Mouse (Mus musculus): ENCODE measurements around the gene Grsf1. TPM values are rescaled to one million over a fixed set of nuclear protein-coding genes. Genes with fewer than 3 reads are reported as not detected.

Grsf1 gene
- polyA plus RNA-seq, 1 experiment from 2014 or later = 95.3 TPM

DNA sequence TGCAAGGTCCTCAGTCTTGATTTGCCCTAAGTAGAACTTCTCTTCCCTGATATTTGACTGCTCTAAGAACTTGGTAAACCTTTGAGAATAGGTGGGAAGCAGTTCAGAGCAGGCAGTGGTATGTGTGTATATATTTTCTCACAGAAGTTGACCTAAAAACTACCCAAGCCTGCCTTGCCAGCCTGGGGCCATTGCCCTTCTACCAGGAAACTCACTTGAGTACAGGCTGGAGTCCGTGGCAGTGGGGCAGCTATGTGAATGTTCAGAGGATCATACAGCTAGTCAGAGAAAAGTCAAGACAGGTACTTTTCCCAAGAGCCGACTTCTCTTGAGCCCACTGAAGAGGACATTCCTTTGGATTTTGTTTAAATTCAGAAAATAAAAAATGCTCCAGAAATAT lies 31.1 kb downstream of the Grsf1 start:
- Histone ChIP-seq H3K9ac (ENCODE audit: low read length) (no peak overlapping the region), H3K36me3 (ENCODE audit: control insufficient read depth, insufficient read depth, low read length) (peaks cover 61% of the 10 kb centered on the region), H3K27ac (replicated peaks in 1 of 2; ENCODE audit: control insufficient read depth in 1 of 2, insufficient read depth in 1 of 2, low read depth in 2 of 2, low read length in 2 of 2) (no peak overlapping the region), H3K4me2 (ENCODE audit: low read length) (no peak overlapping the region), H3K4me1 (ENCODE audit: control insufficient read depth in 2 of 2, insufficient read depth in 2 of 2, low read length in 2 of 2) (peaks cover 8 to 15% of the 10 kb centered on the region in 2 experiments), H3K27me3 (ENCODE audit: control insufficient read depth, insufficient read depth, low read length) (no peaks in the 10 kb centered on the region), H3K4me3 (ENCODE audit: control insufficient read depth in 1 of 2, insufficient read depth in 1 of 2, low read depth in 1 of 2, low read length in 2 of 2) (no peak overlapping the region), H3K9me3 (ENCODE audit: control insufficient read depth, low read length) (no peaks in the 10 kb centered on the region)
- WGBS = 89% methylated on average over 2 of the region's 2 CpGs
- no peak for ATAC-seq (ENCODE audit: insufficient number of reproducible peaks, insufficient read depth, low FRiP score, low read depth)

DNA sequence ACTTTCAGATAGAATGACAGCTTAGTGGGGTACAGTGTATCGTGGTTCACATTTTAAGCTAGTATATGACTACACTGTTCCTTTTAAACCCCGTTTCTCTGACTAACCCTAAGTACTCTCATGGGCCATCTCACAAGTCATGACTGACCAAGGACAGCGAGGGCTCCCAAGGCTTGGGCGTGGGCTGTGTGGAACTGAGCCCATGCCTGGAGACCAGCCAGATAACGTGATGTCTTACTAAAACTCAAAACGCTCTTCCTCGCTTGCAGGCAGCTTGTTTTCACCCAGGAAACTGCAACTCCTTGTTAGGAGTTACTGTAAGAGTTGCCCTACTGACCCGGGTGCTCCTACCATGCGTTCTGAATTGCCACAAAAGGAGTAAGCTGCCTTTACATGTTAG lies 32.5 kb downstream of the Grsf1 start:
- no peaks in the 10 kb centered on the region for H3K9me3 ChIP-seq (ENCODE audit: control insufficient read depth, low read length)
- H3K9ac ChIP-seq (ENCODE audit: low read length) = no peak overlapping the region
- no peak for ATAC-seq (ENCODE audit: insufficient number of reproducible peaks, insufficient read depth, low FRiP score, low read depth)
- H3K27me3 ChIP-seq (ENCODE audit: control insufficient read depth, insufficient read depth, low read length) = no peaks in the 10 kb centered on the region
- no peak overlapping the region for H3K4me3 ChIP-seq (ENCODE audit: control insufficient read depth in 1 of 2, insufficient read depth in 1 of 2, low read depth in 1 of 2, low read length in 2 of 2)
- H3K4me2 ChIP-seq (ENCODE audit: low read length) = no peak overlapping the region
- H3K27ac ChIP-seq (replicated peaks in 1 of 2; ENCODE audit: control insufficient read depth in 1 of 2, insufficient read depth in 1 of 2, low read depth in 2 of 2, low read length in 2 of 2) = no peak overlapping the region
- H3K4me1 ChIP-seq (ENCODE audit: control insufficient read depth in 2 of 2, insufficient read depth in 2 of 2, low read length in 2 of 2) = peaks cover 1 to 4% of the 10 kb centered on the region in 2 experiments
- WGBS = 91% methylated on average over 9 of the region's 9 CpGs
- peaks cover 68% of the 10 kb centered on the region for H3K36me3 ChIP-seq (ENCODE audit: control insufficient read depth, insufficient read depth, low read length)

DNA sequence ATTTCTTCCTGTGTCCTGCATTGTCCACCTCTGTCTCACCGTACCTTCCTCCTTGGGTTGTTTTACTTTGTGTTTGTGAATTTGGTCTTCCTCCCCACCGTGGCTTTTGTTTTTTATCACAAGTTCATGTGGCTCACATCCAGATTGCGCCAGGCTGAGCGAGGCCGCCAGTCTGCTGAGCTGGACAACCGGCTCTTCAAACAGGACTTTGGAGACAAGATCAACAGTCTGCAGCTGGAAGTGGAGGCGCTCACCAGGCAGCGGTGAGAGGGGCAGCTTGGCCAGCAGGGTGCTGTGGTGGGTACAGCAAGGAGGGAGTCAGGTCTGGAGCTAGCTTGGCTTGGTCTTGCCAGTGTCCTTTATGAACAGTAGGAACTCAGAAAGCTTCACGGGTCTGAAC lies 33.2 kb downstream of the Grsf1 start:
- WGBS = 68% methylated on average over 9 of the region's 9 CpGs
- no peak for ATAC-seq (ENCODE audit: insufficient number of reproducible peaks, insufficient read depth, low FRiP score, low read depth)

DNA sequence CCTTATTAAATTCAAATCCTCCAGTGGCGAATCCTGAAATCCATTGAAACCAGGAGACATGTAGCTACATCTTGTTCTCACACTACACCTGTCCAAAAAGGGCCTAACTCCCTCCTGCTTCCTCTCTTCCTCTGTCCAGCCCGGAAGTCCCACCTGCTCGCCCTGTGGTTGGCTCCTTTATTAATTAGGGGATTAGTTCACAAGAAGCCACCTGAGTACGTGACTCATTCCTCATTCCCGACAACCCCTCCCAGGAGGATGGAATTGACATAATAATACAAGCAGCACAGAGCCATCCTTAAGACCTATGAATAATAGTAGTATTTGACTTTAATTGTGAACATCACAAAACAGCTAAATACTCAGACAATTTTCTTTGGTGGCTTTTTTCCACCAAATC lies 41.9 kb downstream of the Grsf1 start:
- H3K9ac ChIP-seq (ENCODE audit: low read length) = no peak overlapping the region
- ATAC-seq (ENCODE audit: insufficient number of reproducible peaks, insufficient read depth, low FRiP score, low read depth) = no peak
- no peaks in the 10 kb centered on the region for H3K27me3 ChIP-seq (ENCODE audit: control insufficient read depth, insufficient read depth, low read length)
- peaks cover 74% of the 10 kb centered on the region for H3K36me3 ChIP-seq (ENCODE audit: control insufficient read depth, insufficient read depth, low read length)
- 85% methylated on average over 5 of the region's 5 CpGs for WGBS
- H3K27ac ChIP-seq (replicated peaks in 1 of 2; ENCODE audit: control insufficient read depth in 1 of 2, insufficient read depth in 1 of 2, low read depth in 2 of 2, low read length in 2 of 2) = no peak overlapping the region
- no peak overlapping the region for H3K4me3 ChIP-seq (ENCODE audit: control insufficient read depth in 1 of 2, insufficient read depth in 1 of 2, low read depth in 1 of 2, low read length in 2 of 2)
- no peaks in the 10 kb centered on the region for H3K9me3 ChIP-seq (ENCODE audit: control insufficient read depth, low read length)
- peaks cover 4 to 10% of the 10 kb centered on the region in 2 experiments for H3K4me1 ChIP-seq (ENCODE audit: control insufficient read depth in 2 of 2, insufficient read depth in 2 of 2, low read length in 2 of 2)
- no peak overlapping the region for H3K4me2 ChIP-seq (ENCODE audit: low read length)

More for the DNA sequence above, 33.2 kb downstream of the Grsf1 start:
- Histone ChIP-seq H3K9me3 (ENCODE audit: control insufficient read depth, low read length) (no peaks in the 10 kb centered on the region), H3K27me3 (ENCODE audit: control insufficient read depth, insufficient read depth, low read length) (no peaks in the 10 kb centered on the region), H3K4me1 (ENCODE audit: control insufficient read depth in 2 of 2, insufficient read depth in 2 of 2, low read length in 2 of 2) (no peaks in the 10 kb centered on the region), H3K9ac (ENCODE audit: low read length) (no peak overlapping the region), H3K4me3 (ENCODE audit: control insufficient read depth in 1 of 2, insufficient read depth in 1 of 2, low read depth in 1 of 2, low read length in 2 of 2) (no peak overlapping the region), H3K4me2 (ENCODE audit: low read length) (no peak overlapping the region), H3K27ac (replicated peaks in 1 of 2; ENCODE audit: control insufficient read depth in 1 of 2, insufficient read depth in 1 of 2, low read depth in 2 of 2, low read length in 2 of 2) (no peak overlapping the region), H3K36me3 (ENCODE audit: control insufficient read depth, insufficient read depth, low read length) (peaks cover 66% of the 10 kb centered on the region)

DNA sequence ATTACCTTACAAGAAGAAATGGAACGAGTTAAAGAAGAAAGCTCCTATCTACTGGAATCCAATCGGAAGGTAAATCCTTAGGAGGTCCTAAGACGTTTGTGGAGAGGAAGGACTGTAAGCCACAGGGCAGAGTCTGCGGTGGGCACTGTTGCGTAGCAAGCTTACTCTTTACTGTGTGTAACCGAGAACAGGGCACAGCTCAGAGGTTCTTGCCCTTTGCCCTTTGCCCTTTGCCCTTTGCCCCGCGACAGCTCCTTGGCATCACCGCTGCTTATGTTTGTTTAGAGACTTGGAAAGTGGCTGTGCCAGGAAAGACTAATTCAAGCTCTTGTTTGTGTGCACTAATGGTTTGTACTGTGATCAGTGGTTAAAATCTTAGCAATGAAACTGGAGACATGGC lies 43.5 kb downstream of the Grsf1 start:
- 94% methylated on average over 9 of the region's 9 CpGs for WGBS
- peaks cover 75% of the 10 kb centered on the region for H3K36me3 ChIP-seq (ENCODE audit: control insufficient read depth, insufficient read depth, low read length)

DNA sequence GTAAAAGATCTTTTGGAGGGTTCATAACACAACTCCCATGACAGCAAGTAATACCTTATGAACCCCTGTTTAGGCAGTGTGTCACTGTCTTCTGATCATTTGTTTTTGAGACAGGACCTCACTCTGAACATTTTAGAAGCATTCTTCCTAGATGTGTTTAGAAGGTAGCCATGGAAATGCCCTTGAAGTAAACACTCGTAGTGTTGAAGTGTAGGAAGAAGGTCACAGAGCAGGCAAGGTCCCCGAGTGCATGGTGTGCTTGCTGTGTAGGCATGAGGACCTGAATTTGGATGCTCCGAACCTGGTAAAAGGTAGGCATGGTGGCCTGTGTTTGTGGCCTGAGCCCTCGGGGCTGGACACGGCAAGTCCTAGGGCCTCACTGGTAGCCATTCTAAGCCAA lies 44.4 kb downstream of the Grsf1 start:
- Histone ChIP-seq H3K4me1 (ENCODE audit: control insufficient read depth in 2 of 2, insufficient read depth in 2 of 2, low read length in 2 of 2) (peaks cover 4 to 10% of the 10 kb centered on the region in 2 experiments), H3K9ac (ENCODE audit: low read length) (no peak overlapping the region), H3K4me3 (ENCODE audit: control insufficient read depth in 1 of 2, insufficient read depth in 1 of 2, low read depth in 1 of 2, low read length in 2 of 2) (no peak overlapping the region), H3K9me3 (ENCODE audit: control insufficient read depth, low read length) (no peaks in the 10 kb centered on the region), H3K27me3 (ENCODE audit: control insufficient read depth, insufficient read depth, low read length) (no peaks in the 10 kb centered on the region), H3K27ac (replicated peaks in 1 of 2; ENCODE audit: control insufficient read depth in 1 of 2, insufficient read depth in 1 of 2, low read depth in 2 of 2, low read length in 2 of 2) (no peak overlapping the region), H3K36me3 (ENCODE audit: control insufficient read depth, insufficient read depth, low read length) (peaks cover 74% of the 10 kb centered on the region), H3K4me2 (ENCODE audit: low read length) (no peak overlapping the region)
- 54% methylated on average over 5 of the region's 5 CpGs for WGBS
- no peak for ATAC-seq (ENCODE audit: insufficient number of reproducible peaks, insufficient read depth, low FRiP score, low read depth)

More for the DNA sequence above, 43.5 kb downstream of the Grsf1 start:
- H3K27ac ChIP-seq (replicated peaks in 1 of 2; ENCODE audit: control insufficient read depth in 1 of 2, insufficient read depth in 1 of 2, low read depth in 2 of 2, low read length in 2 of 2) = no peak overlapping the region
- no peak overlapping the region for H3K4me2 ChIP-seq (ENCODE audit: low read length)
- H3K9me3 ChIP-seq (ENCODE audit: control insufficient read depth, low read length) = no peaks in the 10 kb centered on the region
- H3K4me1 ChIP-seq (ENCODE audit: control insufficient read depth in 2 of 2, insufficient read depth in 2 of 2, low read length in 2 of 2) = peaks cover 4 to 10% of the 10 kb centered on the region in 2 experiments
- no peaks in the 10 kb centered on the region for H3K27me3 ChIP-seq (ENCODE audit: control insufficient read depth, insufficient read depth, low read length)
- no peak for ATAC-seq (ENCODE audit: insufficient number of reproducible peaks, insufficient read depth, low FRiP score, low read depth)
- H3K4me3 ChIP-seq (ENCODE audit: control insufficient read depth in 1 of 2, insufficient read depth in 1 of 2, low read depth in 1 of 2, low read length in 2 of 2) = no peak overlapping the region
- H3K9ac ChIP-seq (ENCODE audit: low read length) = no peak overlapping the region

DNA sequence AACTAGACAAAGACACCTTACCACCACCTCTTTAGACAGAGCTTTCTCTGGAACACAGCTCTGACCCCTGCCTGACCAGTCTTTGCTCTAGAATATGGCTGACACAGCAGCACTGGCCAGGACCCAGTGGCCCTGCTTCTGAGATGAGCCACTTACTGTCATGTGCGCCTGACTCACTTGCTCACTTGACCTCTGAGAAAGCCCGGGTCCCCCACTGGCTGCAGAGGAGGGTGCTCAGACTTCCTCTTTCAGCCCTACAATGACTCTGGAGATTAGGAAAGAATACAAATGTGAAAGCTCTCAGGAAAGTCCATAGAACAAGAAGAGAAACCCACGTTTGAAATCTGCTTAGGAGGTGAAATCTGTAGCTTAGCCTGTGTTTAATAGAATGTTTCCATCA lies 45.1 kb downstream of the Grsf1 start:
- H3K27me3 ChIP-seq (ENCODE audit: control insufficient read depth, insufficient read depth, low read length) = no peaks in the 10 kb centered on the region
- H3K27ac ChIP-seq (replicated peaks in 1 of 2; ENCODE audit: control insufficient read depth in 1 of 2, insufficient read depth in 1 of 2, low read depth in 2 of 2, low read length in 2 of 2) = peak overlapping the region; percentile 32 to 33; a peak in 2 of 4 replicates
- H3K4me3 ChIP-seq (ENCODE audit: control insufficient read depth in 1 of 2, insufficient read depth in 1 of 2, low read depth in 1 of 2, low read length in 2 of 2) = no peak overlapping the region
- 28% methylated on average over 3 of the region's 3 CpGs for WGBS
- no peak overlapping the region for H3K4me2 ChIP-seq (ENCODE audit: low read length)
- peak; percentile 35; the same call in 1 of the 2 replicates for ATAC-seq (ENCODE audit: insufficient number of reproducible peaks, insufficient read depth, low FRiP score, low read depth)
- peaks cover 4 to 10% of the 10 kb centered on the region in 2 experiments for H3K4me1 ChIP-seq (ENCODE audit: control insufficient read depth in 2 of 2, insufficient read depth in 2 of 2, low read length in 2 of 2)
- no peaks in the 10 kb centered on the region for H3K9me3 ChIP-seq (ENCODE audit: control insufficient read depth, low read length)
- H3K36me3 ChIP-seq (ENCODE audit: control insufficient read depth, insufficient read depth, low read length) = peaks cover 74% of the 10 kb centered on the region
- H3K9ac ChIP-seq (ENCODE audit: low read length) = no peak overlapping the region

DNA sequence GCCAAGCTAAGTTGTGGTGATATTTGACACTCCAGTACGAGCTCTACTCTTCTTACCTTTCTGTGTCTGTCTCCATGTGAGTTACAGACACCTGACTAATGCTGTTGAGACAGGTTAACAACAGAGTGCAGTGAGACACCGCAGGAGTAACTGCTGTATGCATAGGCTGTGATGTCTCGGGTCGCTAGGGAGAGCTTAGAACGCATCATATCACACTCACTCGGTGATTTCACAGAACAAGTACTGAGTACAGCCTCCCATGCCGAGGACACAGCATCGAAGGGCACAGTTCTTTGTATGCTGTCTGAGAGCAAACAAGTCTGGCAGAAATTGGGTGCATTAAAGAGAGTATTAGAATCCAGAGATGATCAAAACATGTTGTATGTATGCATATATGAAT lies 46.0 kb downstream of the Grsf1 start:
- 72% methylated on average over 8 of the region's 8 CpGs for WGBS

More for the DNA sequence above, 46.0 kb downstream of the Grsf1 start:
- H3K4me1 ChIP-seq (ENCODE audit: control insufficient read depth in 2 of 2, insufficient read depth in 2 of 2, low read length in 2 of 2) = peaks cover 4 to 10% of the 10 kb centered on the region in 2 experiments
- H3K9ac ChIP-seq (ENCODE audit: low read length) = no peak overlapping the region
- H3K9me3 ChIP-seq (ENCODE audit: control insufficient read depth, low read length) = no peaks in the 10 kb centered on the region
- no peak for ATAC-seq (ENCODE audit: insufficient number of reproducible peaks, insufficient read depth, low FRiP score, low read depth)
- no peaks in the 10 kb centered on the region for H3K27me3 ChIP-seq (ENCODE audit: control insufficient read depth, insufficient read depth, low read length)
- no peak overlapping the region for H3K4me3 ChIP-seq (ENCODE audit: control insufficient read depth in 1 of 2, insufficient read depth in 1 of 2, low read depth in 1 of 2, low read length in 2 of 2)
- H3K27ac ChIP-seq (replicated peaks in 1 of 2; ENCODE audit: control insufficient read depth in 1 of 2, insufficient read depth in 1 of 2, low read depth in 2 of 2, low read length in 2 of 2) = no peak overlapping the region
- peaks cover 66% of the 10 kb centered on the region for H3K36me3 ChIP-seq (ENCODE audit: control insufficient read depth, insufficient read depth, low read length)
- no peak overlapping the region for H3K4me2 ChIP-seq (ENCODE audit: low read length)
